Mouse (Mus musculus) liver, postnatal 0 days (tissue): Measurements from ENCODE around the gene Dact3. TPM values are rescaled to one million over a fixed set of nuclear protein-coding genes. Genes with fewer than 3 reads are reported as not detected.
A peak's percentile ranks its signal among the peaks of the same experiment; 100 is the strongest.

Experiments
- ATAC-seq: fragments of 200-750 bp; cut with Nextera tagmentation; 2 replicates; pipeline ENCODE4 v1.8.0; 2017; ENCODE audit warnings: mild to moderate bottlenecking, moderate library complexity
- DNase-seq: peaks from one replicate; pipeline ENCODE4 v3.0.0-alpha.2; 2016
- H3K27ac ChIP-seq: fragments of 300-500 bp; sonication (generic); 2 replicates; pipeline ENCODE4 v1.5.1; 2014; ENCODE audit warnings: antibody characterized with exemption, moderate library complexity, mild to moderate bottlenecking, low read depth
- H3K27me3 ChIP-seq: fragments of 300-500 bp; sonication (generic); 2 replicates; pipeline ENCODE4 v1.6.1; 2014; ENCODE audit warnings: low read length, control low read depth, mixed read lengths; ENCODE audit not compliant: insufficient read depth
- H3K36me3 ChIP-seq: fragments of 300-500 bp; sonication (generic); replicated peaks from 2 replicates; pipeline ENCODE4 v1.6.1; 2014; ENCODE audit warnings: mild to moderate bottlenecking, control low read depth, low read length, moderate library complexity, mixed read lengths; ENCODE audit not compliant: insufficient read depth
- H3K4me1 ChIP-seq: fragments of 300-500 bp; sonication (generic); 2 replicates; pipeline ENCODE4 v1.6.1; 2014; ENCODE audit warnings: antibody characterized with exemption, mild to moderate bottlenecking, control low read depth; ENCODE audit not compliant: insufficient read depth
- H3K4me2 ChIP-seq: fragments of 300-500 bp; sonication (generic); 2 replicates; pipeline ENCODE4 v1.6.1; 2014; ENCODE audit warnings: low read depth, mild to moderate bottlenecking, low read length, moderate library complexity, mixed read lengths
- H3K4me3 ChIP-seq: fragments of 300-500 bp; sonication (generic); 2 replicates; pipeline ENCODE4 v1.5.1; 2014; ENCODE audit warnings: low read depth, low read length
- H3K9ac ChIP-seq: fragments of 300-500 bp; sonication (generic); replicated peaks from 2 replicates; pipeline ENCODE4 v1.6.1; 2014; ENCODE audit warnings: mild to moderate bottlenecking, moderate library complexity
- H3K9me3 ChIP-seq: fragments of 300-500 bp; sonication (generic); 2 replicates; pipeline ENCODE4 v1.6.1; 2016; ENCODE audit warnings: mild to moderate bottlenecking, control low read depth, low read length, mixed read lengths
- CTCF ChIP-seq: sonication (generic); IDR thresholded peaks from 2 replicates; pipeline ENCODE4 v1.5.1; 2016; ENCODE audit warnings: antibody characterized with exemption, low read depth
- EP300 ChIP-seq: IDR thresholded peaks from 2 replicates; pipeline ENCODE4 v1.6.1; 2016; ENCODE audit warnings: antibody characterized with exemption, low read depth, mild to moderate bottlenecking
- WGBS: fragments of 180-500 bp; shearing (Covaris S2); extraction: QIAGEN DNeasy Blood & Tissue Kit; methylation state at CpG from one replicate; pipeline ENCODE4 v1.1.7; 2014; ENCODE audit not compliant: insufficient replicate concordance; 5-methylcytosine and 5-hydroxymethylcytosine counted together
- polyA plus RNA-seq: library from polyadenylated mRNA; unstranded; fragments of >200 nt; fragmentation: Nextera tagmentation; extraction: Ambion mirVana; gene quantifications from 2 replicates; pipeline ENCODE4 v1.2.1, GENCODE M21; 2015

Gene Dact3
- polyA plus RNA-seq, 1 experiment from 2014 or later: 0.09 TPM

- no peak overlapping the region for H3K27ac ChIP-seq
- H3K9ac ChIP-seq: no peak overlapping the region
- 34% methylated on average over 10 of the region's 10 CpGs for WGBS
- no peak overlapping the region for H3K4me2 ChIP-seq
- DNase-seq: peak; percentile 77
- H3K36me3 ChIP-seq: peaks cover 48% of the 10 kb centered on the region
- no peaks in the 10 kb centered on the region for H3K27me3 ChIP-seq
- no peak overlapping the region for H3K4me3 ChIP-seq
- ATAC-seq: peak; percentile 72
- H3K4me1 ChIP-seq: peaks cover 5% of the 10 kb centered on the region; the same call in 1 of the 2 replicates
- TF ChIP-seq EP300 (no peak), CTCF (peak; percentile 93)
- H3K9me3 ChIP-seq: no peaks in the 10 kb centered on the region
Measured at GRCm38 (mm10) chr7:16913806-16914452, 38.8 kb downstream of the Dact3 start.

DNA sequence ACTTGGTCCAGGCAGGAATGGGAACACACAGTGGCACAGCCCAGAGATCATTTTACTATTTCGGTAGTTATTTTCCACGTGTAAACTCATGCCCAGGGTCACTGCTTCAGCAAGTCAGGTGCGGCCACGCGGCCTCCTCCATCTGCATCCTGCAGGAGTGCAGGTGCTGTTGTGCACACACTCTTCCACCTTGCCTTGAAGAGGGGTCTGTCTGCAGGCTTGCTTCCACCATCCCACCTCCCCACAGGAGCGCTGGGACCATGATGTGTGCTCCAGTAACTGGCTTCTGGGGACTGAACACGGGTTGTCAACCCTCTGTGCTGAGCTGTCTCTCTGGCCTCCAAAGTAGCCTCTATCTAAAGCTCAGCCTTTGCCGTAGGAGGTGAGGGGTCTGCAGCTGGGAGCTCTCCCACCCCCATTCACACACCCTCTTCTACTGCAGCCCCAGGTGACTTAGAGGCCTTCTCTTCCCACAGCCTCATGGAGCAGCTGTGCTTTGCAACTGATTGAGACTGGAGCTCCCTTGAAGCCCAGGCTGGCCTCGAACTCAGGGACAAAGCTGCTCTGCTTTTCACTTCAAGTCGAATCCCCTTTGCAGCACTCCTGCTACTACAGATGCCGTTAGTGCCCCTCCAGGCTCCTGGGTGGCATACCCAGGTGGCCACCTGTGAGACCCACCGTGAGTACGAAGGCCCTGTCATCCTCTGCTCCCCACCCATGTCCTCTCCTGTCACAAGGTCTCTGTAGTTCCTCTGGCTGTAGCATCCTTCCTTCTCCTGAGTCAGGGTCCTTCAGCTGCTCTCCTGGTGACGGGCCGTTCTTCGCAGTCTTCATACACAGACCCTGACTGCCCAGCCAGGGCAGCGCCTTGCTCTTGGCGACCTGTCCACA lies 39.6 kb downstream of the Dact3 start:
- H3K27me3 ChIP-seq: no peaks in the 10 kb centered on the region
- no peaks in the 10 kb centered on the region for H3K9me3 ChIP-seq
- ATAC-seq (no peak), DNase-seq (no peak)
- H3K4me1 ChIP-seq: peaks cover 8% of the 10 kb centered on the region
- TF ChIP-seq CTCF: no peak
- TF ChIP-seq EP300: no peak
- 85% methylated on average over 18 of the region's 18 CpGs for WGBS
- no peak overlapping the region for H3K4me2 ChIP-seq
- H3K36me3 ChIP-seq: peaks cover 55% of the 10 kb centered on the region
- H3K9ac ChIP-seq: no peak overlapping the region
- H3K27ac ChIP-seq: no peak overlapping the region
- H3K4me3 ChIP-seq: no peak overlapping the region

DNA sequence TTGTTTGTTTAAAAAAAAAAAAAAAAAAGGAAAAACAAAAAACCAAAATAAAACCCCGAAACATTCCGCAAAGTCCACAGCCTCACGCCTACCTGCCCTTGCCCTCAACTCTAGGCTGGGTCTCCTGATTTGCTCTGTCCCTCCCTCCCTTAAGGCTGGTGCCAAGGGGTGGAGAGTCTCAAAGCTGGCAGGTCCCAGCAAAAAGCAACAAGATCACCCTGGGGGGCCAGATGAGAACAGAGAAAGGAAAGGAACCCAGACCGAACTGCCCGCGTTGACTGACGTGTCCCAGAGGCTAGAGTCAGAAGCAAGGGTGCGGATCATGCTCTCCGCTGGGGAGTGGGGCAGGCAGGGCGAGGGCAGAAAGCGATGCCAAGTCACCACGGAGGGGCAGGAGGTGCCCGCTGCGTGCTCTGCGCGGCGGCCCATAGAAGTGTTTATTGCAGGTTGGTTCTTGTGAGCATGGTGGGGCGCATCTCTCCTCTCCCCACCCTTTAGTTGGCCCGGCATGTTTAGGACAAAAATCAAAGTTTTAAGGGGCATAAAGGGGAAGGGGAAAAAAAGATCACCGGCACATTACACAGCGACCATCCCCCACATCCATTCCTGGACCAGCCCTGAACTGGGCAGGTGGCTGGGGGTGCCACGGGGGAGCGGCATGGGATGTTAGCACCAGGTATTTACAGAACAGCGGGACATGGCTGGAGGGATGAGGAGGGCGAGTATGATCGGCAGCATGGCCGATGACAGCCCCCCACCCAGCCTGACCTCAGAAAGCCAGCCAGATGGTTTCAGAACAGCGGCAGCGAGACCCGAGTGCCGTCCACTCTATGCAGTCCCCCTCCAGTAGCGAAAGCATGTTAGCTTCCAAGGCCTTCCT lies 40.6 kb downstream of the Dact3 start:
- Histone ChIP-seq H3K9ac (no peak overlapping the region), H3K4me3 (no peak overlapping the region), H3K27ac (no peak overlapping the region), H3K9me3 (no peaks in the 10 kb centered on the region), H3K36me3 (peaks cover 61% of the 10 kb centered on the region), H3K4me2 (no peak overlapping the region), H3K4me1 (peaks cover 9% of the 10 kb centered on the region), H3K27me3 (no peaks in the 10 kb centered on the region)
- ATAC-seq (no peak), DNase-seq (no peak)
- 91% methylated on average over 32 of the region's 32 CpGs for WGBS
- TF ChIP-seq CTCF (no peak), EP300 (no peak)

- no peak overlapping the region for H3K4me3 ChIP-seq
- TF ChIP-seq CTCF (no peak), EP300 (no peak)
- H3K27ac ChIP-seq: no peak overlapping the region
- H3K4me1 ChIP-seq: peaks cover 16% of the 10 kb centered on the region
- H3K9ac ChIP-seq: no peak overlapping the region
- H3K4me2 ChIP-seq: no peak overlapping the region
- no peaks in the 10 kb centered on the region for H3K9me3 ChIP-seq
- H3K27me3 ChIP-seq: no peaks in the 10 kb centered on the region
- 76% methylated on average over 29 of the region's 30 CpGs for WGBS
- peaks cover 64% of the 10 kb centered on the region for H3K36me3 ChIP-seq
- DNase-seq (no peak), ATAC-seq (no peak)
Measured at GRCm38 (mm10) chr7:16916342-16917265, 41.5 kb downstream of the Dact3 start.

GRCm38 (mm10) chr7:16917447-16917846 lies 42.3 kb downstream of the Dact3 start:
- Histone ChIP-seq H3K27me3 (no peaks in the 10 kb centered on the region), H3K4me3 (no peak overlapping the region), H3K4me1 (peaks cover 25% of the 10 kb centered on the region), H3K4me2 (no peak overlapping the region), H3K27ac (no peak overlapping the region), H3K9me3 (no peaks in the 10 kb centered on the region), H3K36me3 (peaks cover 64% of the 10 kb centered on the region), H3K9ac (no peak overlapping the region)
- no peak for DNase-seq
- WGBS: 89% methylated on average over 11 of the region's 11 CpGs
- TF ChIP-seq CTCF: no peak
- TF ChIP-seq EP300: no peak
- ATAC-seq: no peak
